Mouse (Mus musculus) gonadal fat pad, adult 2 months (tissue): ENCODE results near the gene Atp10a. TPM values are rescaled to one million over a fixed set of nuclear protein-coding genes. Genes with fewer than 3 reads are reported as not detected.
"Not testable (repeated sequence)": the region's sequence is repeated elsewhere in the genome, so short reads cannot be mapped to it uniquely, and the experiment has no call there.

Experiments
- DNase-seq: peaks from one replicate; pipeline ENCODE4 v3.0.0-alpha.2; 2012; ENCODE audit warnings: low read depth
- polyA plus RNA-seq: library from polyadenylated mRNA; depleted of rRNA; stranded (reverse); fragments of >200 nt; gene quantifications from 2 replicates; pipeline ENCODE4 v1.2.3, GENCODE M21; 2012

Gene Atp10a
- polyA plus RNA-seq, 1 experiment: 13.1 TPM

DNA sequence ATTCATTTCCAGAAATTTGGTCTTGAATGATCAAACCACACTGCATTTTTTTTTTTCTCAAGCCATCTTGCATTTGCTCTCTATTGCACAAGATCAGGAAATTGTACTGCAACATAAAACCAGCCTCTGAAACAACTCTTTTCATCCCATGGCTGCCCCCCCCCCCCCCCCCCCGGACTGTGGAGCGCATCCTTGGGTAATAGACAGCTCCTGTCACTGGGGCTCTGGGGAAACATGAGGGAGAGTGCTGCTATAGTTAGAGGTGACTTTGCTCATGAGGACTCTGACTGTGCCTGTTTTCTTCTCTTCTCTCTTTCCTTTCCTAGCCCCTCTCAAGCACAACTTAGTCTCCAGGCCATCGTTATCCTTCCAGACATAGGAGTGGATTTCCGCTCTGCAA is 131.6 kb downstream of the Atp10a start:
- no peak for DNase-seq

DNA sequence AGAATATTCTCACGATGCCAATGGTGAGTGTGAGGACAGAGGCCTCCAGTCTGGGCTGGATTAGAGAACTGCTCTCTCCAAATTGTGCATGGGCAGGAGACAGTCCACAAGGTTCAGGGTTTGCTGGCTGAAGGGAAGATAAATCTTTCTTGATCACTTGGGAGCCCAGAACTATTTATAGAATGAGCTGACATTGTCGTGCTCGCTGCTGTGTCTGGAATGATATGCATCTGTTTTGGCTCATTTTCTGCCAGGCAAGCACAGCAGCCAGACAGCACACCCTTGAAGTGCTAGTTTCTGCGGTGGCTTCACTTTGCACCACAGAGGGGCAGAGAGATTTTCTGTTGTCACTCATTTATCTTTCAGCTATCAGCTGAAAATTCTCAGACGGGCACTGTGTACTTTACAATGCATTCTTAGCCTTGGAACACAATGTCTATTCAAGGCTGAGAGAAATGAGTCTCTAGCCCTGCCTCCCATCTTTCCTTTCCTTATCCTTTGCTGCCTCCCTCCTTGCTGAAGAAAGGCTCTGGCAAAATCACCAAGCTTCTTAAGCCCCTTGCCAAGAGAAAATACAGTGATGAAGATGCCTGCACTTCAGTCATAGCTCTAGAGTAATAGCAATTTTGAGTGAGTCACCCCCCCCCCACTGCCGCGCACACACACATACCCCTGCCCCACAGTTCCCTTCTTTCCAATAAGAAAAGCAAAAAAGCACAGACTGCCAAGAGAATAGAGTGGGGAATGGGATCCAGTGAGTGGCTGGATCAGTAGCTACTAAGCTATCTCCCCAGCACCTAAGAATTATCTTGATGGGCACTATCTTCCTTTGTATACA is 132.7 kb downstream of the Atp10a start:
- no peak for DNase-seq

GRCm38 (mm10) chr7:58797281-58797680 is 141.3 kb downstream of the Atp10a start:
- no peak for DNase-seq

- no peak for DNase-seq
Measured at GRCm38 (mm10) chr7:58800916-58801315, 144.9 kb downstream of the Atp10a start.

DNA sequence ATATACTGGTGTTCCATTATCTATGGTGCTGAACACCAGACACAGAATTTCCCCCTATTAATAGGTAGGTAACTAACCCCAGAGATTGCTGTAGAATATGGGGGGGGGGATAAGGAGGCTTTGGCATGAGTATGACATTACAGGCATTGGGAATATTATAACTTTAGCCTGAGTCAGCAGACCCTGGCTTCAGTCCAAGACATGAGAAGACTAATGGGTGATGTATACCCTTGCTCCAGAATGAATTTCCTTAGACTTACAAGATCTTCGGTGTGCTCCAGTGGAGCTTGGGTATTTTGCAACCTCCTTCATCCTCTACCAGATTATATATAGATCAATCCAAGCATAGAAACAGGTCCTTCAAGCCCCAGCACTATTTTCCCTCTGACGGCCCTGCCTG is 145.8 kb downstream of the Atp10a start:
- DNase-seq: no peak

DNA sequence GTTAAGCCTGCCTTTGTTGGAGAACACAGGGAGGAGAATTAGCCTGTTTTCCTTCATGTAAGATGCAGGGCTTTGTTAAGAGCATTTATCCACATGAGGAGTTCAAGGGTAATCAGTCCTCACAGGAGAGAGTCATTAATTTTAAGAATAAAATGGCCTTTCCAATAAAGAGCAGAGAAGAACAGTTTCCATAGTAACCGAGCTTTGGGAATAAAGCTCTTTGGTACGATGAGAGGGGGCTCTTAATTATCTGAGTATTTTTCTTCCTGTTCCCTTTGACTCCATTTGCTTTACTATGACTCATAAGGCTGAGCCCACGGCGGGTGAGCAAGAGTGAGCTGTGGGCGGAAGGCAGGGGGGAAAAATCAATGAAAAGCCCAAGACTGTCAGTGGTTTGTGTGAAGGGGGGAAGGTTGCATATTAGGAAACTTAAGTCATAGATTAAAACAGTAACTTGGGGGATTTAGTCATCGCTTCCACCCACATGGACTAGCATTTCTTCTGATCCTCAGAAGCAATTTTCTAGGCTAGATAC is 166.2 kb downstream of the Atp10a start:
- DNase-seq: no peak

- DNase-seq: no peak
Measured at GRCm38 (mm10) chr7:58824686-58825085, 168.7 kb downstream of the Atp10a start.

DNA sequence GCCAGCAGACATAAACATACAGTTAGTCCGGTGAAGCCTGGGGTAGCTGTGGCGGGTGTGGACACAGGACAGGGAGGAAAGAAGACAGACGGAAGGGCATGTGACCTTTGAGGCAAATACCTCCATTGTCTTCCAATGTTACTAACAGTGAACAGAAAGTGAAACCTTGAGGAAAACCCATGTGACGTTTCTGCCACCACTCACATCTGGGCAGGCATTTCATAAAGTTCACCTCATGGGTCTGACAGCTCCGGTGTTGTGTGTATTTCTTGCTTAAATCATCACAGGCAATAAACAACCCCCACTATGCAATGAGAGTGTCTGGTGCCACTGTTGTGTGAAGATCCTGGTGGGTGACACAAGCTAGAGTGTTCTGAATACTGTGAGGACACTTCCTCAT is 173.1 kb downstream of the Atp10a start:
- DNase-seq: no peak

- DNase-seq: not testable (repeated sequence)
Measured at GRCm38 (mm10) chr7:58836855-58837606, 181.1 kb downstream of the Atp10a start.

GRCm38 (mm10) chr7:58840367-58840766 is 184.4 kb downstream of the Atp10a start:
- DNase-seq: no peak

DNA sequence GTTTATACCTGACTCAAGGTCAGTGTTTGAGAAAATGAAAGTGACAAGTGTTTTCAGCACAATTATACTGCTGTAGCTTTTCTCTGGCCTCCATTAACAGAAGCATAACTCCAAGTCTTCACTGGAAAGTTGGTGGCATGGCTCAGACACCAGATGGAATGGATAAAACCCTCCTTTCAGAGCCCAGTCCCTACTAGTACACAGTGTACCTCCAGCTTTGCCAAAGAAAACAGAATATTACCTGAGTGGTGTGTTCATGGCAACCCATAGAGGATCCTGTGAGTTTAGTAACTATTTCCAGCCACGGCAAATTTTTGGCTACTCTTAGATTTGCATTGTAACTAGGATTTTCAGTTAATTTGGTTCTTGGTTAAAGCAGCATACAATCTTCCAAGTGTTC is 185.1 kb downstream of the Atp10a start:
- peak; percentile 31 for DNase-seq

DNA sequence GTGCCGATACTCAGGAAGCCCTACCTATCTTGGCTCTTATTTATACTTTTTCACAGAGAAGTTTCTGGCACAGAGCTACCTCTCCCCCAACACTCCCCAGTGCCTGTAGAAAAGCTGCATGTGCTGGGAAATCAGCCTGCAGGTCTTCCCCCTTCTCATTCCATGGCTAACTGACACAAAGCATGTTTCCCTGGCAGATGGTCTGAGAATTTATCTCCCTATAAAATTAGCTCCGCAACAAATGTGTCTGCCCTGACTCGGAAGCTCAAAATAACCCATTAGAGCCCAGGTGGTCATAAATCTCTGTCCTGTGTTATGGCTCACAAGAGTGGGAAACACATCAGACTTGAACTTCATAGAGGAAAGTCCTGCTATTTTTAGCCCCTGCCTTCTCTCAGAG is 186.9 kb downstream of the Atp10a start:
- no peak for DNase-seq

DNA sequence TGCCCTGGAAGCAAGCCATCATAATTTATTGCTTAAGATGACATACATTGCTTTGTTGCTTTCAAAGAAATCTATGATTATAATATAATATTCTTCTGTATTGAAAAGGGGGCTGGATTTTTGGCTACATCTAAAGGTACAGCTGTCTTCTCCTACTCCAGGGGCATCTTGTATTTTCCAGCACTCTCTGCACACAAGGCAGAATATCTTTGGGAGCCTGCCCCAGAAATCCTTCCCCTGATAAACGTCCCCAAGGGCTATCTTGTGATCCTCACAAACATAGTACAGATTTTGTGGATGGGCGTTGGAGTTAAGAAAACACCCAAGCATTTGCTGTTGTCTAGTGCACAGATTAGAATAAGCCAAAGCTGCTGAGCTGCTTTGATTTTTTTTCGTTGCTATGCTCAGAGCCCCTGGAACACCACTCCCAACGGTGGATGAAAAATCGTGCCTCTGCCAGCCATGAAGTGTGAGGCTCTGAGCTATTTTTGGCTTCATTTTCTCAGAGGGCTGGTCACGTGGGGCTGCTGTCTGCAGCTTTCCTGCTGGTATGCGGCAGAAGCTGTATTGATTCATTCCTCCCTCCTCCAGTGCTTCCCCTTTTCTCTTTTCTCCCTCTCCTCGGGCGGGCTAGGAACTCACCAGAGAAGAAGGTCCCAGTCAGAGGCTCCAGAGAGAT is 187.9 kb downstream of the Atp10a start:
- no peak for DNase-seq

- no peak for DNase-seq
Measured at GRCm38 (mm10) chr7:58844449-58844848, 188.5 kb downstream of the Atp10a start.

GRCm38 (mm10) chr7:58858921-58859320 is 203.0 kb downstream of the Atp10a start:
- DNase-seq: no peak

DNA sequence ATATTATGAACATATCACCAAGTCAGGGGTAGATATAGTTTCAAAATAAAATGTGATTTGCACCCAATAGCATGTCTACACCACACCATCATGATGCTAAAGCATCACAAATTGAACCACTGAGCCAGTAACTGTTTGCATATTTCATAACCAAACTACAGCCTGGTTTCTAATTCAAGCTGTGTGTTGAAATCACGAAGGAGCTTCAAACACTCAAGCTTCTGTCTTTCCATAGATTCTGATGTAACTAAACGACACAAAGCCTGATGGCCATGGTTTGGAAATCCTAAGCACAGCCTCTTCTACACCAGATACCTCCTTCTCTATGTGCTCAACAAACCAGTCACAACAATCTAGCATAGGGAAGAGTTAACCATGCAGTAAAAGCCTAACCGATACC is 207.2 kb downstream of the Atp10a start:
- no peak for DNase-seq

- no peak for DNase-seq
Measured at GRCm38 (mm10) chr7:58866865-58867614, 211.1 kb downstream of the Atp10a start.

DNA sequence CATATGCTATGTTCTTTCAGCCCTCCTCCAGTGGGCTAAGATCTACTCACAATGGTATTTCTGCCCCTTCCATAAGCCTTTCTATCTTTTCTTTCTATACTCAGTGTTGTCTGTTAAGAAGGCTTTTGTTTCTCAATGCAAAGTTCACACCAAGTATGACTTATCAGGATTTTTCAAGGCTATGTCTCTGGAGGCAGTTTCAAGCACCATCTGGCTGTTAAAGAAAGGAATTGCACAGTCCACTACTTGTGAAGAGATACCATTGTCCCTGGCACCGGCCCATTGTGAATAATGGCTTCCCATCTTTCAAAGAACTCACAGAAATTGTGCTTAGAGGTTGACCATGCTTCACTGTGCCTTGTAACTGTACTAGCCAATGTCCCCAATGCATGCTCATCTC is 214.7 kb downstream of the Atp10a start:
- no peak for DNase-seq

DNA sequence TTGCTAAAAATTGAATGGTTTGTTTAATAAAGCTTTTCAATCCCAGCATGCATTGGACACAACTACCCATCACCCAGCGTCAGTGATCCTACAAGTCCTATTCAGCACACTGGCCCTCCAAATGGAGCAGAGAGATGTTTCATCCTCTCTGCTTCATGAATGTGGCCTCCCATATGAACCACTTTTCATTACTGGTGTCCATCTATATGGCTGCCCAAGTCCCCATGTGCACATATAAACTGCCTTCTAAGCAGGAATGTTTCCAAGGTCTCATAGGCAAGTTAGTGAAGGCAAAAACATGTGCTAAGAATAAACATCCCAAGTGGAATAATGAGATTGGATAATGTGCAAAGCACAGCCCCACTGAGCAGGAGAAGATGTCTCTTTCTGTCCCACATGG is 217.7 kb downstream of the Atp10a start:
- no peak for DNase-seq
